Mouse (Mus musculus) lung, embryonic 15.5 days (tissue): ENCODE data around the gene Fam189a1. TPM values are rescaled to one million over a fixed set of nuclear protein-coding genes. Genes with fewer than 3 reads are reported as not detected.
A peak's percentile ranks its signal among the peaks of the same experiment; 100 is the strongest.

Source experiments
- ATAC-seq: fragments of 200-750 bp; cut with Nextera tagmentation; 2 replicates; pipeline ENCODE4 v1.8.0; 2017; ENCODE audit warnings: moderate number of reproducible peaks, borderline replicate concordance; ENCODE audit not compliant: low FRiP score, low TSS enrichment; ENCODE audit errors: extremely low read depth
- H3K27ac ChIP-seq: fragments of 300-500 bp; sonication (generic); 2 replicates; pipeline ENCODE4 v1.5.1; 2015; ENCODE audit warnings: moderate library complexity, mild to moderate bottlenecking, inconsistent platforms
- H3K27me3 ChIP-seq: fragments of 300-500 bp; sonication (generic); 2 replicates; pipeline ENCODE4 v1.6.1; 2015; ENCODE audit warnings: inconsistent platforms
- H3K36me3 ChIP-seq: fragments of 300-500 bp; sonication (generic); 2 replicates; pipeline ENCODE4 v1.6.1; 2015; ENCODE audit warnings: inconsistent platforms
- H3K4me1 ChIP-seq: fragments of 300-500 bp; sonication (generic); 2 replicates; pipeline ENCODE4 v1.6.1; 2015; ENCODE audit warnings: inconsistent platforms
- H3K4me2 ChIP-seq: fragments of 300-500 bp; sonication (generic); 2 replicates; pipeline ENCODE4 v1.6.1; 2015; ENCODE audit warnings: inconsistent platforms, mild to moderate bottlenecking, moderate library complexity
- H3K4me3 ChIP-seq: fragments of 300-500 bp; sonication (generic); 2 replicates; pipeline ENCODE4 v1.5.1; 2015; ENCODE audit warnings: mild to moderate bottlenecking, inconsistent platforms
- H3K9ac ChIP-seq: fragments of 300-500 bp; sonication (generic); 2 replicates; pipeline ENCODE4 v1.6.1; 2015; ENCODE audit warnings: inconsistent platforms
- H3K9me3 ChIP-seq: fragments of 300-500 bp; sonication (generic); 2 replicates; pipeline ENCODE4 v1.6.1; 2016; ENCODE audit warnings: inconsistent platforms
- WGBS: fragments of 180-500 bp; shearing (Covaris S2); methylation state at CpG from one replicate; pipeline ENCODE4 v1.1.7; 2015; 5-methylcytosine and 5-hydroxymethylcytosine counted together
- polyA plus RNA-seq: library from polyadenylated mRNA; unstranded; fragments of >200 nt; fragmentation: Nextera tagmentation; extraction: Ambion mirVana; gene quantifications from 2 replicates; pipeline ENCODE4 v1.2.1, GENCODE M21; 2015

Fam189a1 gene
- polyA plus RNA-seq, 1 experiment from 2014 or later: 0.44 TPM

DNA sequence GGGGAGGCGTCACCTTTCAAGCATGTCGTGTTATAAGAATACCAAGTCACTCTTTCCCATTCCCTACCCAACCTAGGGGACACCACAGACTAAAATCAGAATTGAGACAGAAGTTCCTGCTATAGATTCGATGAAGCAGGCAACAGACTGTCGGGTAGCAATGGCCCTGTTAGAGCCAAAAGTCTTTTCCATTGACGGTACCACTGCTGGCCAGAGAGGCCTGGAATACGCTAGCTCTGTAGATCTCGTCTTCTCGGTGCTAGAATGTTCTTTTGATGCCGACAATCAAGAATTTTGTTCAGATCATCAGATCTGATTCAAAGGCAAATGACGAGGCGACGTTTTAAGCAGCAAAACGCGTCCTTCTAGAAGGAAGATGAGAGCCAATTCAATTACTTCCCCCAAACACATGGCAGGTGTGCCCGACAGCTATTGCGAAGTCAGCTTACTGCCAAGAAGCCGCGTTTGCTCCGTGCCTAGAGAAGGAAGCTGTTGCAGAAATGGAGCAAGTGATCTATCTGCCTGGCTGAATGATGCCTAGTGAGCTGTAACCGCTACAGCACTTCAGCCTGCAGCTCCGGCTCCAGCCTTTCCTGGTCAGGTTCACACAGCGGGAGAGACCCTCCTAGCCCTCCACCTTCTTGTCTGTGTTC is 171.8 kb downstream of the Fam189a1 start:
- Histone ChIP-seq H3K4me1 (no peaks in the 10 kb centered on the region), H3K27me3 (no peaks in the 10 kb centered on the region), H3K4me2 (no peak overlapping the region), H3K36me3 (no peaks in the 10 kb centered on the region), H3K9me3 (no peaks in the 10 kb centered on the region), H3K4me3 (no peak overlapping the region), H3K9ac (no peak overlapping the region), H3K27ac (no peak overlapping the region)
- WGBS: 83% methylated on average over 22 of the region's 22 CpGs
- ATAC-seq: no peak

DNA sequence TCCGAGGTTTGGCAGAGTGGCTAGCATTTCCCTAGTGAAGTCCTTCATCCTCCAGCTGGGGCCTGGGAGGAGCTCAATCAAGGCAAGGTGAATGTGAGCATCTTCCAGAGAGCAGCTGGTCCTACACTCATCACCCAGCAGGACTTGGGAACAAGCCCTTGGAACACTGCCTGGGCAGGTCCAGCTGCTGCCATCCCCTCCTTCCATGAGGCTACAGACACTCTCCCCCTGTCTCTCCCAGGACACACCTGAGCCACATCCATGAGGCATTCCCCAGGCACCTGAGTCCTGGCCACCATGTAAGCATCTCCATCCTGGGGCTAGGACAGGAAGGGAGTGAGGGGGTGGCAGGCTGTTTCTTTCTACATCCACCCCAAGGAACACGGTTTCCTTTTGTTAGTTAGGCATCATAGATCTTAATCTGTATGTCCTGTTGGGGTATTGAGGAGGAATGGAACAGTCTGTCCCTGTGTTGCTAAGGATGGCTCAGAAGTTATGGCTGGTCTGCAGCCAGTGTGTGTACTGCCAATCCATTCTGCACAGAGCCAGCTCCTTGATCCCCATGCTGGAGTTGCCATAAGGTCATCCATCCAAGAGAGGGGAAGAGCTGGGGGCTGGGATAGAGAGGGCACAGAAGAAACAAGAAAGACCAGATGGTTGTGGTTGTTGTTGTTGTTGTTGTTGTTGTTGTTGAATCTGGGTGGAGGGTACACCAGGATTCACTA is 174.7 kb downstream of the Fam189a1 start:
- no peaks in the 10 kb centered on the region for H3K9me3 ChIP-seq
- H3K4me2 ChIP-seq: no peak overlapping the region
- ATAC-seq: no peak
- no peak overlapping the region for H3K27ac ChIP-seq
- no peak overlapping the region for H3K4me3 ChIP-seq
- WGBS: 64% methylated on average over 2 of the region's 2 CpGs
- no peak overlapping the region for H3K9ac ChIP-seq
- H3K4me1 ChIP-seq: no peaks in the 10 kb centered on the region
- H3K27me3 ChIP-seq: no peaks in the 10 kb centered on the region
- no peaks in the 10 kb centered on the region for H3K36me3 ChIP-seq

DNA sequence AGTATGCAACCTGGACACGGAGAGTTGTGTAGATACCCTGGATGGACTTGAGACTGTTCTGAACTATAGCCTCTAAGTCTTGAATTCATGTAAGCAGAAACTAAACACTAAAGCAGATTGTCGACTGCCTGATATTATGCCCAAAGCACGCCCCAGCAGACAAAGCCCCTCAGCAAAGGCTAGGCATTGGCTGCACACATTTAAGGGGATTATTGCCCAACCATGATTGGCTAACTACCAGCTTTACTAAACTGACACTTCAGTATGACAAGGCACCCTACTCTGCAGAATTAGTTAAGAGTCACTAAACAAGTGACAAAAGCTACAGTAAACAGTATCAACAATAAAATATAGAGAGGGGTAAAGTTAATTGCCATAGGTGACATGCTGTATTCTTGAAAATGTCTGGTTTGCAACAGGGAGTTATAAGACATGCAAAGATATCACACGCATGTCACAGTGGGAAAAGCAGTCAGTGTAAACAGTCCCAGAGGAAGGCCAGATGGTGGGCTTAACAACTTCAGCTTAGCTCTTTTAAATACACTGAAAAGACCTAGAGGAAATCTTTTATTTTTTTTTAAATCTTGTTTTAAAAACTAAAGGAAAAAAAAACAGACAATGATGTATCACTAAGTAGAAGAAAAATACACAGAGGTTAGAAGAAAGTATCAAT is 182.6 kb downstream of the Fam189a1 start:
- H3K36me3 ChIP-seq: no peaks in the 10 kb centered on the region
- no peaks in the 10 kb centered on the region for H3K27me3 ChIP-seq
- no peak for ATAC-seq
- H3K4me3 ChIP-seq: no peak overlapping the region
- no peak overlapping the region for H3K27ac ChIP-seq
- no peak overlapping the region for H3K9ac ChIP-seq
- no peak overlapping the region for H3K4me2 ChIP-seq
- H3K9me3 ChIP-seq: no peaks in the 10 kb centered on the region
- no peaks in the 10 kb centered on the region for H3K4me1 ChIP-seq
- 61% methylated on average over 4 of the region's 4 CpGs for WGBS

DNA sequence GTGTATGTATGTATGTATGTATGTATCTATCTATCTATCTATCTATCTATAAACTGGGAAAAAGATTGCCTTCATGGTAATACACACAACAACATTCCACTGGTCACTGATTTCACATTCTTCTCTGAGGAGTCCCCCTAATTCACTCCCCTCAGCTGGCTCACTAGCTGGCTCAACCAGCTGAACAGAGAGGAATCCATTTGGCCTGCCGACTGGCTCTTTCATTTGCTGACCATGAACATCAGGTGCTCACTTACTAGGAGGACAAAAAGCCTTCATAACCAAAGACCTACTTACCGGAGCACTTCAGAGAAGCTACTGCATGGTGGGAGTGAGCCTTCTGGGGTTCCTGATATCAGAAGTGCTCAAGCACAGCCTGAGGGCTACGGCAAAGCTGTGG is 194.2 kb downstream of the Fam189a1 start:
- WGBS: 62% methylated on average over 3 of the region's 3 CpGs
- Histone ChIP-seq H3K4me1 (no peaks in the 10 kb centered on the region), H3K27me3 (no peaks in the 10 kb centered on the region), H3K27ac (no peak overlapping the region), H3K36me3 (no peaks in the 10 kb centered on the region), H3K9ac (no peak overlapping the region), H3K4me3 (no peak overlapping the region), H3K9me3 (no peaks in the 10 kb centered on the region), H3K4me2 (no peak overlapping the region)
- no peak for ATAC-seq

DNA sequence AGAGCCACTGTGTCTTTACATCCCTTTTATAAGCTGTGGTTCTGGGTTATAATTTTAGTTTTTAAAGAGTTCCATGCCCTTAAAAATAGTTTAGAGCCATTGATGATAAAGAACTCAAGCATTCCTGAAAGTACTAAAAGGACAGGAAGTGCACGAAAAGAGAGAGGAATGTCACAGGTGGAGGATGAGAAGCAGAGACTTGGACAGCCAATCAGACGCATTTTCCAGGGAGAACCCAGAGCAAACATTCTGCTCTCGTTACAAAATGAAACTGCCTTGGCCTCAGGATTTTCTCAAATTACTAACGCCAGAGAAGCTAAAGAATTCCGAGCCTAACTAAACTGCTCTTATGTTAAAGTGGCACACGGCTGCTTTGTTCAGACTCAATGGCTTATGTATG is 197.3 kb downstream of the Fam189a1 start:
- no peak for ATAC-seq
- Histone ChIP-seq H3K9ac (no peak overlapping the region), H3K4me1 (no peaks in the 10 kb centered on the region), H3K4me3 (no peak overlapping the region), H3K36me3 (no peaks in the 10 kb centered on the region), H3K27ac (peak overlapping the region; percentile 60), H3K9me3 (no peaks in the 10 kb centered on the region), H3K27me3 (no peaks in the 10 kb centered on the region), H3K4me2 (peak overlapping the region; percentile 32)
- 28% methylated on average over 6 of the region's 6 CpGs for WGBS

DNA sequence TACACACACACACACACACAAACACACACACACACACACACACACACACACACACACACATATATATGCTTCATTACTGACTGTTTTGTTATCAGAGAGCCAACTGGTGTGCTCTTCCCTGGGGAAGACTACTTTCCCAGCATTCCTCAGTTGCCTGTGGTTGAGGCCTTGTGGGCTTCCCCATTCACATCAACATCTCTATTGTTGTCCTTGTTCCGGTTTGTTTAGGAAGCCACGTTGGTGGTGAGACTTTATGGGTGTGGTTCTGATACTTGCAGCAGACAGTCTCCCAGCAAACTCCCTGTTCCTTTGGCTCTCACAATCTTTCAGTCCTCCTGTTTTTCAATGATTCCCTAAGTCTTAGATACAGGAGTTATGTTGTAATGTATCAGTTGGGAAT is 204.2 kb downstream of the Fam189a1 start:
- Histone ChIP-seq H3K27me3 (no peaks in the 10 kb centered on the region), H3K4me3 (no peak overlapping the region), H3K4me1 (no peaks in the 10 kb centered on the region), H3K36me3 (no peaks in the 10 kb centered on the region), H3K27ac (no peak overlapping the region), H3K9me3 (no peaks in the 10 kb centered on the region), H3K4me2 (no peak overlapping the region), H3K9ac (no peak overlapping the region)
- no peak for ATAC-seq
- 54% methylated on average over 2 of the region's 2 CpGs for WGBS

DNA sequence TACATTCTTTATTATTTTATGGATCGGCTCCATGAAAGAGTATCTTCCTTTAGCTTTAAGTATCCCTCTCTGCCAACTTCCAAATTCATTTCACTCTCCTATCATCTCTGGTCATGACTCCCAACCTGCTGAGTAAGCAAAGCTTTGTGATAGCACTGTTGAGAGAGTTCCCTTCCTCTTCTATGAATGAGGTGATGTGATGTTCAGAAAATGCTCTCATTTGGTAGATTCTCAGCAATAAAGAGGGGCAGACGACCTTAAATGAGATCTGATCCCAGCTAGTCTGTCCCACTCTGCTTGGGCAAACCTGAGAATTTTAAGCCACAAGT is 205.6 kb downstream of the Fam189a1 start:
- Histone ChIP-seq H3K27me3 (no peaks in the 10 kb centered on the region), H3K4me3 (no peak overlapping the region), H3K9ac (no peak overlapping the region), H3K27ac (no peak overlapping the region), H3K36me3 (no peaks in the 10 kb centered on the region), H3K4me1 (no peaks in the 10 kb centered on the region), H3K4me2 (no peak overlapping the region), H3K9me3 (no peaks in the 10 kb centered on the region)
- ATAC-seq: no peak
- WGBS: 45% methylated on average over 2 of the region's 2 CpGs

DNA sequence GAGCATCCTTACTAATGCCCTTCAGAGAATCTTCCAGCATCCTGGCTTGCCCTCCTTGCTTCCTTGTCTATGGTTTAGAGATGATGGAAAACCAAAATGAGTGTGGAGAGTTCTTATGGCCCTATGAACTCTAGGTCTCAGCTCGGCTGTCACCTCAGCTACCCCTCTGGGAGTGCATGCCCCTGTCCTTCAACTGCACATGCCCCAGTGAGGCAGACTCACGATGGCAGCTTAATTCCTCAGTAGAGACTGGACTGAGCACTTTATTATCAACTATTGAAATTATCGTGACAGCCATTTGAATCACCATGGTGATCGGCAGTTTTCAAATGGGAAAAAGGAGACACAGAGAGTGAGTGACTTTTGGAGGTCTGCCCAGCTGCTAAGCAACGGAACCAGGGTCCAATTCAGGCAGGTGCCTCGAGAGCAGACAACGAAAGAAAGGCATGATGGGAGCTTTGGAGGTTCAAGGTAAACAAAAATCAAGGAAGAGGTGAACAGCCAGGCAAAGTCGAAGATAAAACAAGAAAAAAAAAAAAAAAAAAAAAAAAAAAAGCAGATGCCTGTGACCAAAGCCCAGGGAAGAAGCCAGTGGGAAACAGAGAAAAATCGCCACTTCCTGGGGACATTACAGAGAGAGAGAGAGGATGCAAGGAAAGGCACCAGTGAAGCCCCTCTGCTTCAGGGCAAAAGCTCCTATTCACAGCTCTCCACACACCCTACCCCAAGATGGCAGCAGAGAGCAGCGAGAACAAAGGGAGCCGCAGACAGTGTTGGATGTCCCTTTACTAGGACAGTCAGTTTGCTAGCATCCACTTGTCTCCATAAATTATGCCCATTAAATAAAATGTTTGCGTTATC is 206.2 kb downstream of the Fam189a1 start:
- Histone ChIP-seq H3K4me1 (no peaks in the 10 kb centered on the region), H3K4me2 (no peak overlapping the region), H3K27me3 (no peaks in the 10 kb centered on the region), H3K9me3 (no peaks in the 10 kb centered on the region), H3K4me3 (no peak overlapping the region), H3K9ac (no peak overlapping the region), H3K36me3 (no peaks in the 10 kb centered on the region), H3K27ac (no peak overlapping the region)
- WGBS: 33% methylated on average over 12 of the region's 12 CpGs
- ATAC-seq: no peak

DNA sequence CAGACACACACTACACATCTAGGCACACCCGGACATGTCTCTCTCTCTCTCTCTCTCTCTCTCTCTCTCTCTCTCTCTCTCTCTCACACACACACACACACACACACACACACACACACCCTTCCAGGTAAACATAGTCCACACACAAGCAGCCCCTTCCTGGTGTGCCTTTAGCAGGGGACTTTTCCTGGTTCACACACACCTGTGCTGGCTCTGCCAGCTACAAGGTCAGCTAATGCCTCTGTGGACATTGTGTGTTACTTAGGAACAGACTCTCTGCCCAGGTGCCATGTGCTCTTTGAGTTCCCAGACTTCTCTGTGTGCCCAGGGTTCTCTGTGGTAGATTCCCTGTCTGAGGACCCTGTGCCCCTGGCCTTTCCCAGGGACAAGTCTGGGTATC is 206.9 kb downstream of the Fam189a1 start:
- Histone ChIP-seq H3K4me2 (no peak overlapping the region), H3K27me3 (no peaks in the 10 kb centered on the region), H3K9me3 (no peaks in the 10 kb centered on the region), H3K9ac (no peak overlapping the region), H3K27ac (no peak overlapping the region), H3K4me1 (no peaks in the 10 kb centered on the region), H3K36me3 (no peaks in the 10 kb centered on the region), H3K4me3 (no peak overlapping the region)
- ATAC-seq: no peak
- 65% methylated on average over 1 of the region's 1 CpGs for WGBS

DNA sequence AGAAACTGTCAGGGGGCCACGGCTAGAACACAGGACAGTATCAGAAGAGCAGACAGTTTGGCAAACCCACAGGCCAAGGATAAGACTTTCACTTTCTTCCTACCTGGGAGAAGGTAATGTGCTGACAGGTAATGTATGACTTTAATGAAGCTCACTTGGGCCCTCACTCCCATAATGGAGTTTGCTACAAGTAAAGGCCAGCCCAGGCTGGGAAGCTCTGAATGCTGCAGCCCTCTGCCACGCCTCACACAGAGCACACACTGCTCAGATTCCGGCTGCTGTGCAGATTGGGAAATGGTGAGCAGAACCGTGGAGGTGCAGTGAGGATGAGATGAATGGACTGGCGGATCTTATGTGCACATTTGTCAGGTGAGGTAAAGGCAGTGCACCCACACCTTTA is 211.7 kb downstream of the Fam189a1 start:
- no peak overlapping the region for H3K9ac ChIP-seq
- H3K4me2 ChIP-seq: no peak overlapping the region
- H3K27ac ChIP-seq: no peak overlapping the region
- no peaks in the 10 kb centered on the region for H3K4me1 ChIP-seq
- no peaks in the 10 kb centered on the region for H3K9me3 ChIP-seq
- no peaks in the 10 kb centered on the region for H3K27me3 ChIP-seq
- no peak for ATAC-seq
- H3K36me3 ChIP-seq: no peaks in the 10 kb centered on the region
- 70% methylated on average over 5 of the region's 5 CpGs for WGBS
- no peak overlapping the region for H3K4me3 ChIP-seq

DNA sequence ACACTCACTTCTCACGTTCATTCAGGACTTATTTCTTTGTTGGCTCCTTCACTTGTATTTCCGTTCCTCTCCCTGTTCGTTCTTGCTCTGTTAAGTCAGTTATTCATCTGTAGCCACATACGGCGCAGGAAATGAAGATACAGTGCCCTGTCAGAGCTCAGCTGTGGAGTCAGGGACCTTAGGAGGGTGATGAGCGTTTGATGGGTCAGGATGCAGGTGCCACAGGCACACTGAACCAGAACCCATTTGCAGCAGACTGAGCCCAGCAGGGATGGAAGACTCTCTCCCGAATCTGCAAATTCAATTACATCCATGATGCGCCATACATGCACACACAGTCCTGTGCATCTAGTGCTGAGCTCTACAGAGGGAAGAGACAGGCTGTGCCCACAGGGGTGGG is 212.2 kb downstream of the Fam189a1 start:
- Histone ChIP-seq H3K9ac (no peak overlapping the region), H3K4me2 (no peak overlapping the region), H3K27me3 (no peaks in the 10 kb centered on the region), H3K36me3 (no peaks in the 10 kb centered on the region), H3K4me3 (no peak overlapping the region), H3K27ac (no peak overlapping the region), H3K4me1 (no peaks in the 10 kb centered on the region), H3K9me3 (no peaks in the 10 kb centered on the region)
- 77% methylated on average over 8 of the region's 8 CpGs for WGBS
- no peak for ATAC-seq

DNA sequence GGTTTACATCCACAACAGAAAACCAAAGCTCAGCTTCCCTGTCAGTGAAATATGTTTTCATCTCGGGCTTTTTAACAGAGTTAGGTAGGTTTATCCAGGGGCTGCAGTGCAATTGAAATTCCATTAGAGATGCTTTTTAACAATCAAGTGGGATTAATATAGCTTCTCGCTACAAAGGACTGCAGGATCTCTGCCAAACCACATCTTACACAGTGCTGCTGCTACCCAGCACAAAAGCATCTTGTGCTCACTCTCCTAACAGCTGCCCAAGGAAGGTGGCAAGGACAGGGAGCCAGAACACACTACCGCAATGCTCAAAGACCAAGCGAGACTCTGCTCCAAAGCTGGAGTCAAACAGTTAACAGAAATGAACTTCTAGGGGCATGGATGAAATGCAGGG is 219.4 kb downstream of the Fam189a1 start:
- no peaks in the 10 kb centered on the region for H3K9me3 ChIP-seq
- no peak overlapping the region for H3K9ac ChIP-seq
- H3K36me3 ChIP-seq: no peaks in the 10 kb centered on the region
- H3K27ac ChIP-seq: no peak overlapping the region
- no peak overlapping the region for H3K4me2 ChIP-seq
- H3K4me1 ChIP-seq: no peaks in the 10 kb centered on the region
- no peak overlapping the region for H3K4me3 ChIP-seq
- no peak for ATAC-seq
- 71% methylated on average over 4 of the region's 4 CpGs for WGBS
- no peaks in the 10 kb centered on the region for H3K27me3 ChIP-seq
